Mouse (Mus musculus) embryonic facial prominence, embryonic 11.5 days (tissue): Measurements from ENCODE around the gene Olfr620. TPM values are rescaled to one million over a fixed set of nuclear protein-coding genes. Genes with fewer than 3 reads are reported as not detected.

Experiments
- ATAC-seq: fragments of 200-750 bp; cut with Nextera tagmentation; replicated peaks from 2 replicates; pipeline ENCODE4 v1.8.0; 2017; ENCODE audit warnings: low read depth; ENCODE audit not compliant: insufficient number of reproducible peaks, low FRiP score, low TSS enrichment
- DNase-seq: peaks from one replicate; pipeline ENCODE4 v3.0.0-alpha.2; 2015; ENCODE audit warnings: low spot score
- H3K27ac ChIP-seq: fragments of 300-500 bp; sonication (generic); replicated peaks from 2 replicates; pipeline ENCODE4 v1.5.1; 2014; ENCODE audit warnings: mild to moderate bottlenecking, low read depth, low read length, control low read depth
- H3K27me3 ChIP-seq: fragments of 300-500 bp; sonication (generic); 2 replicates; pipeline ENCODE4 v1.6.1; 2014; ENCODE audit warnings: mild to moderate bottlenecking, low read length, moderate library complexity, mixed read lengths; ENCODE audit not compliant: control insufficient read depth, insufficient read depth
- H3K36me3 ChIP-seq: fragments of 300-500 bp; sonication (generic); replicated peaks from 2 replicates; pipeline ENCODE4 v1.6.1; 2014; ENCODE audit warnings: low read depth, mild to moderate bottlenecking, low read length, moderate library complexity, mixed read lengths; ENCODE audit not compliant: control insufficient read depth, insufficient read depth
- H3K4me1 ChIP-seq: fragments of 300-500 bp; sonication (generic); 2 replicates; pipeline ENCODE4 v1.6.1; 2014; ENCODE audit warnings: low read length, mixed read lengths; ENCODE audit not compliant: control insufficient read depth, insufficient read depth
- H3K4me2 ChIP-seq: fragments of 300-500 bp; sonication (generic); 2 replicates; pipeline ENCODE4 v1.6.1; 2014; ENCODE audit warnings: low read depth, mild to moderate bottlenecking, control low read depth, low read length, moderate library complexity
- H3K4me3 ChIP-seq: fragments of 300-500 bp; sonication (generic); 2 replicates; pipeline ENCODE4 v1.5.1; 2014; ENCODE audit warnings: low read depth, low read length, control low read depth
- H3K9ac ChIP-seq: fragments of 300-500 bp; sonication (generic); replicated peaks from 2 replicates; pipeline ENCODE4 v1.6.1; 2014; ENCODE audit warnings: mild to moderate bottlenecking, control low read depth, low read length
- H3K9me3 ChIP-seq: fragments of 300-500 bp; sonication (generic); replicated peaks from 2 replicates; pipeline ENCODE4 v1.6.1; 2016; ENCODE audit warnings: mild to moderate bottlenecking, low read length, inconsistent platforms, mixed read lengths; ENCODE audit not compliant: control insufficient read depth
- WGBS: fragments of 180-500 bp; shearing (Covaris S2); extraction: QIAGEN DNeasy Blood & Tissue Kit; methylation state at CpG from one replicate; pipeline ENCODE4 v1.1.7; 2014; 5-methylcytosine and 5-hydroxymethylcytosine counted together
- polyA plus RNA-seq: library from polyadenylated mRNA; unstranded; fragments of >200 nt; fragmentation: Nextera tagmentation; extraction: Ambion mirVana; gene quantifications from 2 replicates; pipeline ENCODE4 v1.2.1, GENCODE M21; 2014

Gene Olfr620
- not detected in 2 replicates for polyA plus RNA-seq

GRCm38 (mm10) chr7:103612434-103612833 is at the start of gene Olfr620:
Olfr620 (minus strand) TSS chr7:103612534.
- ATAC-seq, result no peak
- DNase-seq, result no peak
- no peak within 1 kb of the TSS for H3K27ac ChIP-seq
- H3K9ac ChIP-seq, result no peak within 1 kb of the TSS
- no peaks in the 10 kb centered on the region for H3K4me1 ChIP-seq
- H3K9me3 ChIP-seq, result no peaks in the 10 kb centered on the region
- H3K36me3 ChIP-seq, result no peaks in the 10 kb centered on the region
- H3K27me3 ChIP-seq, result no peaks in the 10 kb centered on the region
- no peak within 1 kb of the TSS for H3K4me2 ChIP-seq
- 80% methylated on average over 2 of the region's 2 CpGs for WGBS
- no peak within 1 kb of the TSS for H3K4me3 ChIP-seq

- Histone ChIP-seq H3K4me1 (no peaks in the 10 kb centered on the region), H3K36me3 (no peaks in the 10 kb centered on the region), H3K27ac (no peak overlapping the region), H3K27me3 (no peaks in the 10 kb centered on the region), H3K9ac (no peak overlapping the region), H3K4me3 (no peak overlapping the region), H3K4me2 (no peak overlapping the region), H3K9me3 (no peaks in the 10 kb centered on the region)
- 78% methylated on average over 4 of the region's 4 CpGs for WGBS
- no peak for DNase-seq
- ATAC-seq, result no peak
Observed at GRCm38 (mm10) chr7:103644070-103644469, 31.7 kb upstream of the Olfr620 start.

- DNase-seq, result no peak
- H3K9me3 ChIP-seq, result no peaks in the 10 kb centered on the region
- no peak for ATAC-seq
- H3K9ac ChIP-seq, result no peak within 1 kb of the TSS
- H3K36me3 ChIP-seq, result no peaks in the 10 kb centered on the region
- no peak within 1 kb of the TSS for H3K4me3 ChIP-seq
- 88% methylated on average over 1 of the region's 1 CpGs for WGBS
- no peak within 1 kb of the TSS for H3K27ac ChIP-seq
- H3K4me1 ChIP-seq, result no peaks in the 10 kb centered on the region
- no peaks in the 10 kb centered on the region for H3K27me3 ChIP-seq
- H3K4me2 ChIP-seq, result no peak within 1 kb of the TSS
Observed at GRCm38 (mm10) chr7:103642602-103643001, 30.3 kb upstream of the Olfr620 start, which contains the start of gene Olfr622. Olfr622 (minus strand) TSS chr7:103642702.

DNA sequence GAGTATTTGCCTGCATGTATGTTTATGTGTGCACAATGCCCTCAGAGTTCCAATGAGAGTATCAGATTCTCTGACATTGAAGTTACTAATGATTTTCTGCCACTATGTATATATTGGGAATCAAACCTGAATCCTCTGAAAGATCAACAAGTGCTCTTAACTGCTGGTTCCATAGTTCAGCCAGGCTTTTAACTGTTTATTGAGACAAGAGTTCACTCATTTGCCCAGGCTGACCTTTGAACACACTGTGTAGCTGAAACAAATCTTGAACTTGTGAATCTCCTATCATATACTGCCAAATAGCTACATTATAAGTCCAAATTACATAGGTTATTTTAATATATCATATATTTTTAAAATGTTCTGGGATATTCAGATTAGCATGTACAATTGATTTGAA is 24.5 kb upstream of the Olfr620 start:
- Histone ChIP-seq H3K27ac (no peak overlapping the region), H3K4me3 (no peak overlapping the region), H3K4me1 (no peaks in the 10 kb centered on the region), H3K27me3 (no peaks in the 10 kb centered on the region), H3K9ac (no peak overlapping the region), H3K9me3 (no peaks in the 10 kb centered on the region), H3K36me3 (no peaks in the 10 kb centered on the region), H3K4me2 (no peak overlapping the region)
- DNase-seq (no peak), ATAC-seq (no peak)

DNA sequence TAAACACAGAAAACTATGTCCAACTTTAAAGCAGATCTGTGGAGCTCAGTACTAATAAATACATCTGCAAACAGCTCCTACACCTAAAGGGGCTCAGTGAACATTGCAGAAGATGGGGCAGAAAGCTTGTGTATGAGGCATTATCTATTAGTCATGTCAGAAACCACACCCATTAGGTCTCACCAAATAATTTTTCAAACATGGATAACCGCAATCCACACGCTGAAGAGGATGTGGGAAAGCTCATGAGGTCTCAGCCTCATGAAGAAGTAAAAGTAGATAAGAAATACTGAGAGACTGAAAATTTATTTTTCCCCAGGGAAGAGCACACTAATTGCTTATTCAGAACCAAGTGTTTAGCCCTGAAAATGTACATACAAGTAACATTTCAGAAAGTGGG is 4.9 kb downstream of the Olfr620 start:
- Histone ChIP-seq H3K4me1 (no peaks in the 10 kb centered on the region), H3K4me2 (no peak overlapping the region), H3K27ac (no peak overlapping the region), H3K36me3 (no peaks in the 10 kb centered on the region), H3K9ac (no peak overlapping the region), H3K27me3 (no peaks in the 10 kb centered on the region), H3K9me3 (no peaks in the 10 kb centered on the region), H3K4me3 (no peak overlapping the region)
- DNase-seq (no peak), ATAC-seq (no peak)
- WGBS, result 88% methylated on average over 2 of the region's 2 CpGs

GRCm38 (mm10) chr7:103600275-103600674 is 12.1 kb downstream of the Olfr620 start, which contains the start of gene Olfr619:
Olfr619 (plus strand) TSS chr7:103600575.
- H3K4me1 ChIP-seq, result no peaks in the 10 kb centered on the region
- H3K4me2 ChIP-seq, result no peak within 1 kb of the TSS
- H3K36me3 ChIP-seq, result no peaks in the 10 kb centered on the region
- H3K27ac ChIP-seq, result no peak within 1 kb of the TSS
- ATAC-seq, result no peak
- DNase-seq, result no peak
- H3K9me3 ChIP-seq, result no peaks in the 10 kb centered on the region
- H3K27me3 ChIP-seq, result no peaks in the 10 kb centered on the region
- no peak within 1 kb of the TSS for H3K4me3 ChIP-seq
- H3K9ac ChIP-seq, result no peak within 1 kb of the TSS

DNA sequence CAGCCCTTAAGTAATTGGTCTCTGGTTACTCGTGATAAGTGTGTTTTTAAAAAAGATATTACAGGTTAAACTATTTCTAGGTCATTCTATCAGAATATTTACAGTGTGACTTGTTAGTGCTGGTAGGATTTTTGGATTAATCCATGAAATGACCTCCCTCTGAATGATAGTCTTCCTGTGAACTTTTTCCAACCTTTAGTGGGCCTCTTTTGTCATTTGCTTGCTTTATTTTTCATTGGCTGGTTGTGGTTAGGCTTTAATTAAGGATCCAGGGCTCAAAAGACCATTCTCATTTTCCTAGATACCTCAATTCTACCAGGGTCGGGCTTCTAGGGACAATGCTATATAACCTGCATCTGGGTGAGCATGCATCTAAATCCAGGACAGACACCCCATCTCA is 22.5 kb downstream of the Olfr620 start, which contains the start of gene Olfr618:
TSS of gene Olfr618 (plus strand) at position 301 of the 400 bp plus-strand sequence.
- DNase-seq (no peak), ATAC-seq (no peak)
- Histone ChIP-seq H3K9ac (no peak within 1 kb of the TSS), H3K4me2 (no peak within 1 kb of the TSS), H3K27me3 (no peaks in the 10 kb centered on the region), H3K9me3 (no peaks in the 10 kb centered on the region), H3K4me1 (no peaks in the 10 kb centered on the region), H3K36me3 (no peaks in the 10 kb centered on the region), H3K4me3 (no peak within 1 kb of the TSS), H3K27ac (no peak within 1 kb of the TSS)
- WGBS, result 66% methylated on average over 2 of the region's 2 CpGs

DNA sequence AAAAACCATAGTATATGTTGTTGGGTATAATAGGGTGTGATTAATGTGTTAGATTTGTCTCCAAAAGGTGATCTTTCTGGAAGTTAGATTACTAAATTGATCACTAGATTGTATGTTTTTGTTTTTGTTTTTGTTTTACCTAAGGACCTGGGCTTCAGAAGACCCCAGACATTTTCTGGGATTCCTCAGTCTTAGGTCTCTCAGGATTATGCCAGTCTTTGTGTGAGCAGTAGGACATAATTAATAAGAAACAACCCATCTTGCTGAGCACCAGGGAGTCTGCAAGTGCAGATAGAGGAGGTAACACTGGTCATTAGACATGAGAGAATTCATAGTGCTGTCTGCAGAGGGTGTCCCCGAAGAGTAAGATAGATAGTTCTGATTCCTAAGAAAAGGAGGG is 39.6 kb downstream of the Olfr620 start, which contains the start of gene Olfr617:
TSS of gene Olfr617 (plus strand) at position 301 of the 400 bp plus-strand sequence.
- no peak for DNase-seq
- Histone ChIP-seq H3K27me3 (no peaks in the 10 kb centered on the region), H3K4me1 (no peaks in the 10 kb centered on the region), H3K36me3 (no peaks in the 10 kb centered on the region), H3K4me2 (no peak within 1 kb of the TSS), H3K27ac (no peak within 1 kb of the TSS), H3K4me3 (no peak within 1 kb of the TSS), H3K9me3 (no peaks in the 10 kb centered on the region), H3K9ac (no peak within 1 kb of the TSS)
- ATAC-seq, result no peak
- WGBS, result 85% methylated on average over 1 of the region's 1 CpGs
